Mouse (Mus musculus) kidney, embryonic 16.5 days (tissue): ENCODE measurements around the gene Tmem175. TPM values are rescaled to one million over a fixed set of nuclear protein-coding genes. Genes with fewer than 3 reads are reported as not detected.

ENCODE experiments used
- ATAC-seq: fragments of 200-750 bp; cut with Nextera tagmentation; 2 replicates; pipeline ENCODE4 v1.8.0; 2017; ENCODE audit warnings: moderate TSS enrichment; ENCODE audit not compliant: low FRiP score, low TSS enrichment
- H3K27ac ChIP-seq: fragments of 300-500 bp; sonication (generic); 2 replicates; pipeline ENCODE4 v1.5.1; 2014; ENCODE audit warnings: low read length
- H3K27me3 ChIP-seq: fragments of 300-500 bp; sonication (generic); 2 replicates; pipeline ENCODE4 v1.6.1; 2014; ENCODE audit warnings: low read length, control low read depth, mixed read lengths; ENCODE audit not compliant: insufficient read depth
- H3K36me3 ChIP-seq: fragments of 300-500 bp; sonication (generic); 2 replicates; pipeline ENCODE4 v1.6.1; 2014; ENCODE audit warnings: low read length, control low read depth, mixed read lengths; ENCODE audit not compliant: insufficient read depth
- H3K4me1 ChIP-seq: fragments of 300-500 bp; sonication (generic); 2 replicates; pipeline ENCODE4 v1.6.1; 2014; ENCODE audit warnings: low read length, control low read depth, mixed read lengths; ENCODE audit not compliant: insufficient read depth
- H3K4me2 ChIP-seq: fragments of 300-500 bp; sonication (generic); replicated peaks from 2 replicates; pipeline ENCODE4 v1.6.1; 2014; ENCODE audit warnings: low read depth, low read length
- H3K4me3 ChIP-seq: fragments of 300-500 bp; sonication (generic); 2 replicates; pipeline ENCODE4 v1.5.1; 2014; ENCODE audit warnings: mild to moderate bottlenecking, low read length
- H3K9ac ChIP-seq: fragments of 300-500 bp; sonication (generic); replicated peaks from 2 replicates; pipeline ENCODE4 v1.6.1; 2014; ENCODE audit warnings: low read length
- H3K9me3 ChIP-seq: fragments of 300-500 bp; sonication (generic); 2 replicates; pipeline ENCODE4 v1.6.1; 2016; ENCODE audit warnings: low read length, control low read depth
- WGBS: fragments of 180-500 bp; shearing (Covaris S2); extraction: QIAGEN DNeasy Blood & Tissue Kit; methylation state at CpG from one replicate; pipeline ENCODE4 v1.1.7; 2014; 5-methylcytosine and 5-hydroxymethylcytosine counted together
- polyA plus RNA-seq: library from polyadenylated mRNA; unstranded; fragments of >200 nt; fragmentation: Nextera tagmentation; extraction: Ambion mirVana; gene quantifications from 2 replicates; pipeline ENCODE4 v1.2.1, GENCODE M21; 2015

The Tmem175 gene
- polyA plus RNA-seq, 1 experiment from 2014 or later: 32.7 TPM

DNA sequence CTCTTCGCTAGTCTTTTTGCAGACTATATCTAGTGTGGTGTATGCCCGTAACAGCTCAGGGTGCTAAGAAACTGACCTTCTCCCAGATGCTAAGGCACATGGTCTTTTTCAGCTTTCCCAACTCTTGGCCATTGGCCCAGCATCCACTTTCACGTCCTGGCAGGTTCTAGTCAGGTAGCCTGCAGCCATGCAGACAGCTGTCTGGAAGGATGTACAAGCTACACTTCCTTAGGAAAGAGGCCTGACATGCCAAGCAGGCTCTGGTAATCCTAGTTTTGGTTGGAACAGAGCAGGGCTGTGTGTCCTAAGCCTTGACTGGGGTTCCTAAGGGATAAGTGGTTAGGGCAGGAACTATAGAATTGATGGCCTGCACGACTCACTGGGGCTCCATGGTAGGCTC is 33.2 kb downstream of the Tmem175 start:
- Histone ChIP-seq H3K36me3 (no peaks in the 10 kb centered on the region), H3K27me3 (no peaks in the 10 kb centered on the region), H3K9ac (no peak overlapping the region), H3K4me3 (no peak overlapping the region), H3K4me1 (peaks cover 11% of the 10 kb centered on the region), H3K27ac (no peak overlapping the region), H3K4me2 (no peak overlapping the region), H3K9me3 (no peaks in the 10 kb centered on the region)
- ATAC-seq: no peak
- WGBS: 81% methylated on average over 4 of the region's 4 CpGs

- Histone ChIP-seq H3K27me3 (no peaks in the 10 kb centered on the region), H3K4me1 (peaks cover 14% of the 10 kb centered on the region), H3K4me2 (no peak overlapping the region), H3K9ac (no peak overlapping the region), H3K36me3 (no peaks in the 10 kb centered on the region), H3K4me3 (no peak overlapping the region), H3K9me3 (no peaks in the 10 kb centered on the region), H3K27ac (no peak overlapping the region)
- no peak for ATAC-seq
- 46% methylated on average over 3 of the region's 3 CpGs for WGBS
These were observed 35.5 kb downstream of the Tmem175 start for GRCm38 (mm10) chr5:108665066-108665465.

DNA sequence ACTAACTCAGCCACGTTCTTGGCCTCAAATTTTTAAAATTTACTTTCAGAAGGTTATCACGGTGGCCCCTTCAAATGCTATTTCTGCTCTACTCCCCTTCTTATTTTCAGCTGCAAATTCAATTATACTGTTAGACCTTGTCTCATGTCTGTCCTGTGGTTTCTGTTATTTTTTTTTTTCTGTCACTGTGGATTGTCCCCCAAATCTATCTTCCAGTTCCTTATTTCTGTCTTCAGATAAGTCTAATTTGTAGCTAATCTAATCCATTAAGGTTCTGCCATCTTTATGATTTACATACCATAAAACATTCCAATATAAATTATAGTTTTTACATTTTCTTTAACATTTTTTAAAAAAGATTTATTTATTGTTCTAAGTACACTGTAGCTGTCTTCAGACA is 37.8 kb downstream of the Tmem175 start:
- no peaks in the 10 kb centered on the region for H3K9me3 ChIP-seq
- no peak overlapping the region for H3K27ac ChIP-seq
- H3K9ac ChIP-seq: no peak overlapping the region
- H3K4me1 ChIP-seq: peaks cover 15% of the 10 kb centered on the region
- no peak overlapping the region for H3K4me2 ChIP-seq
- no peaks in the 10 kb centered on the region for H3K27me3 ChIP-seq
- H3K4me3 ChIP-seq: no peak overlapping the region
- no peak for ATAC-seq
- H3K36me3 ChIP-seq: peaks cover 10% of the 10 kb centered on the region; the same call in 1 of the 2 replicates
- WGBS: 78% methylated on average over 2 of the region's 2 CpGs

- H3K4me2 ChIP-seq: peak overlapping the region; percentile 72
- H3K4me1 ChIP-seq: peaks cover 15% of the 10 kb centered on the region
- WGBS: 12% methylated on average over 3 of the region's 3 CpGs
- peak overlapping the region; percentile 56 for H3K4me3 ChIP-seq
- peak overlapping the region; percentile 76; the same call in 1 of the 2 replicates for H3K27ac ChIP-seq
- H3K36me3 ChIP-seq: peaks cover 10% of the 10 kb centered on the region; the same call in 1 of the 2 replicates
- H3K9me3 ChIP-seq: no peaks in the 10 kb centered on the region
- no peaks in the 10 kb centered on the region for H3K27me3 ChIP-seq
- no peak for ATAC-seq
- H3K9ac ChIP-seq: peak overlapping the region; percentile 81
These were observed 38.9 kb downstream of the Tmem175 start for GRCm38 (mm10) chr5:108668387-108668932.

DNA sequence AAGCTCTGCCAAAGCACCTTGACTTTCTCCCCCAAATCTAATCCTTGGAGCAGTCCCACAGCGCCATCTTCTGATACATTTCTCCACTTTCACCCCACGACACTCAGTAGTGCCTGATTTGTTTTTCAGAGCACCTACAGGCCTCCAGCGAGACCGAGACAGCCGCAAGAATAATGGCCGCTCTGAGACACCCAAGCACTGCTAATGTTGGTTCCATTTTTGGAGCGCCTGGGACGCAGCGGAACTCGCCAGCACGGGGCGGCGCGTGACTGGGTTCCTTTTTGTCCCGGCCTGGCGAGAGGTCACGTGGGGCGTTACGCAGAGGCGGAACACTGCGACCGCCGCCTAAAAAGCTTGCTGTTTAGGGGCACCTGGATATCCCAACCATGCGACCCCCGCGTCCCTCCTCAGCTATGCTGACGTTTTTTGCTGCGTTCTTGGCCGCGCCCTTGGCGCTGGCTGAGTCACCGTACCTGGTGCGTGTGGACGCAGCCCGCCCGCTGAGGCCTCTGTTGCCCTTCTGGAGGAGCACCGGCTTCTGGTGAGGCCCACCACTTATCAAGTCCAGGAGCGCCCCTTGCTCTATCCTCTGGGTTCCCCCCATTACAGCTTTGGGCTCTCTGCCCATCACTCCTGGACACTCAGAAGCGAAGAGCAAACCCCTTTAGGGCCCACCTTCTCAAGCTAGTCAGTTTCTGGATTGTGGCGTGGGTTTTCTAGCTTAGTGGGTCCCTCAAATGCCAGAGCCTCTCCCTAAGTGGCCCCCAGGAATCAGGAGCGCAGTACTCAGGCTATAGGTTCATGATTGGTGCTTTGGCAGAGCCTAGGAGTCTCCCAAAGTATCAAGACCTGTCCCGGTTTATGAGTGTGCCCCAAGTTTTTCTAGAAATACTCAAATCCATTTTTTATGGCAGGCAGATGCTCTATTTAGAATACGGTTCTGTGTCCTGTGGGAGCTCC is 39.7 kb downstream of the Tmem175 start, which contains the start of gene Dgkq:
Gene Dgkq, minus strand, starts transcription at position 696 of the 960 bp plus-strand sequence.
- Histone ChIP-seq H3K36me3 (peaks cover 10% of the 10 kb centered on the region; the same call in 1 of the 2 replicates), H3K27ac (peak within 1 kb of the TSS; percentile 76), H3K4me3 (peak within 1 kb of the TSS; percentile 56), H3K4me2 (peak within 1 kb of the TSS; percentile 72), H3K9me3 (no peaks in the 10 kb centered on the region), H3K27me3 (no peaks in the 10 kb centered on the region), H3K9ac (peak within 1 kb of the TSS; percentile 81), H3K4me1 (peaks cover 15% of the 10 kb centered on the region)
- ATAC-seq: peak; percentile 87
- 6% methylated on average over 42 of the region's 43 CpGs for WGBS

GRCm38 (mm10) chr5:108669986-108670385 is 40.4 kb downstream of the Tmem175 start:
- Histone ChIP-seq H3K27me3 (no peaks in the 10 kb centered on the region), H3K27ac (no peak overlapping the region; the same call in 1 of the 2 replicates), H3K4me1 (peaks cover 15% of the 10 kb centered on the region), H3K4me3 (peak overlapping the region; percentile 56; the same call in 1 of the 2 replicates), H3K9ac (peak overlapping the region; percentile 81), H3K36me3 (peaks cover 10% of the 10 kb centered on the region; the same call in 1 of the 2 replicates), H3K9me3 (no peaks in the 10 kb centered on the region), H3K4me2 (peak overlapping the region; percentile 72)
- WGBS: 76% methylated on average over 9 of the region's 9 CpGs
- ATAC-seq: 0 out of 2 replicates have a peak, but pooled peaks have one; percentile 16

DNA sequence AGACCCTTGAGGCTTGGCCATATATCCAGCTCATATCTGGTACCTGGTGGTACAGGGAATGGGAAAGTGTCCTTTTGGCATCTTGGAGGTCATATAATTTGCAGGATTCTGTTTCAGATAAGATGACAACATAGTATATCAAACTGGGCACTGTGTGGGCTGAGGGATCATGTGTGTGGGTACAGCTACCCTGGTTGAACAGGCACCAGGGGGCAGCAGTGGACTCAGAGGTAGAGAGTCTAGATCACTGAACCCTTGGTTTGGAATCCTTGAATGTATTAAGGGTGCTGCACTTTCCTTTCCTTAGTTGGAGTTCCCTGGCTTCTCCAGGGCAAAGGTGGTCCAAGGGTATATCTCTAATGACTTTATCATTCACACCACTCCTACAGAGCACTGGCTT is 41.2 kb downstream of the Tmem175 start:
- H3K4me3 ChIP-seq: no peak overlapping the region
- no peaks in the 10 kb centered on the region for H3K27me3 ChIP-seq
- H3K36me3 ChIP-seq: peaks cover 10% of the 10 kb centered on the region; the same call in 1 of the 2 replicates
- peaks cover 18% of the 10 kb centered on the region for H3K4me1 ChIP-seq
- no peak overlapping the region for H3K4me2 ChIP-seq
- H3K9me3 ChIP-seq: no peaks in the 10 kb centered on the region
- ATAC-seq: no peak
- no peak overlapping the region for H3K9ac ChIP-seq
- H3K27ac ChIP-seq: no peak overlapping the region

DNA sequence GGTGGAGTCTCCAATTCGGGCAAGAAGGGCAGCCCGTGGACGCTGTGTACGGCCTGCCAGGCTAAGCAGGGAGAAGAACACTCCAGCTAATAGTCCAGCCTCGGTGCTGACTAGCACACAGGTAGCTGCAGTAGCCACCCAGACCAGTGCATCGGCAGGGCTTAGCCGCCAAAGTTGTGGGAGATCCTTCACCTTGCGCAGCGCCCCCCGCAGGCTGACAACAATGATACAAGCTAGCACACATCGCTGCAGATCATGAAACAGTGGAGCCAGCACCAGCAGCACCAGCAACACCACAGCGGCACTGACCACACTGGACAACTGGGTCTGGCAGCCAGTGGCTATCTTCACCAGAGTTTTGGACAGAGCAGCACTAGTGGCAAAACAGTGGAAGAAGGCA is 42.2 kb downstream of the Tmem175 start:
- Histone ChIP-seq H3K27me3 (no peaks in the 10 kb centered on the region), H3K4me2 (no peak overlapping the region), H3K4me1 (peaks cover 23% of the 10 kb centered on the region), H3K9me3 (no peaks in the 10 kb centered on the region), H3K9ac (no peak overlapping the region), H3K27ac (no peak overlapping the region), H3K36me3 (peaks cover 10% of the 10 kb centered on the region; the same call in 1 of the 2 replicates), H3K4me3 (no peak overlapping the region)
- no peak for ATAC-seq
- WGBS: 95% methylated on average over 12 of the region's 12 CpGs

DNA sequence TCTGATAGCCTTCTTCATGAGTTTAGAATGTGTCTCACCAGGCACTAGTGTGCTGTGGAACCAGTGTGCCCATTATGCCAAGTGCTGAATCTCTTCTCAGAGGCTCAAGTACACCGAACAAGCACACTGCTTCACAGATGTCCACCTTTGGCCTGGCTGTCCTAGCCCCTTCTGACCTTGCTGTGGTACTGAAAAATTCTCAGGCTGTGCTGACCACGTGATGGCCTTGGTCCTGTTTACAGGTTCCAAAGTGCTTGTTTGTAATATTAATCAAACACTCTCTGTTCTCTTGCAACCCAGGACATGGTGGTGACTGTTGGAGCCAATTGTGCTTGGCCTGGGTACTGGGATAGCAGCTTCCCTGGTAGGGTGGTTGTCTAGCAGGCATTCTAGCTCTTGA is 45.1 kb downstream of the Tmem175 start:
- no peak overlapping the region for H3K4me3 ChIP-seq
- 0 out of 2 replicates have a peak overlapping the region, but pooled peaks have one; percentile 23 for H3K4me2 ChIP-seq
- H3K27ac ChIP-seq: peak overlapping the region; percentile 80
- peaks cover 10% of the 10 kb centered on the region; the same call in 1 of the 2 replicates for H3K36me3 ChIP-seq
- H3K9me3 ChIP-seq: no peaks in the 10 kb centered on the region
- no peak overlapping the region for H3K9ac ChIP-seq
- no peaks in the 10 kb centered on the region for H3K27me3 ChIP-seq
- 75% methylated on average over 2 of the region's 2 CpGs for WGBS
- peaks cover 28% of the 10 kb centered on the region for H3K4me1 ChIP-seq
- ATAC-seq: no peak
